Mouse (Mus musculus) limb, embryonic 14.5 days (tissue): ENCODE measurements around the gene Plekhg6. TPM values are rescaled to one million over a fixed set of nuclear protein-coding genes. Genes with fewer than 3 reads are reported as not detected.
A peak's percentile ranks its signal among the peaks of the same experiment; 100 is the strongest.

Source experiments
- ATAC-seq: fragments of 200-750 bp; cut with Nextera tagmentation; 2 replicates; pipeline ENCODE4 v1.8.0; 2017; ENCODE audit warnings: low read depth, moderate number of reproducible peaks, moderate TSS enrichment; ENCODE audit not compliant: low FRiP score
- DNase-seq: peaks from one replicate; pipeline ENCODE4 v3.0.0-alpha.2; 2015; ENCODE audit warnings: low spot score
- H3K27ac ChIP-seq: fragments of 300-500 bp; sonication (generic); replicated peaks from 2 replicates; pipeline ENCODE4 v1.5.1; 2014; ENCODE audit warnings: low read depth, mild to moderate bottlenecking, low read length, moderate library complexity, mixed read lengths
- H3K27me3 ChIP-seq: fragments of 300-500 bp; sonication (generic); 2 replicates; pipeline ENCODE4 v1.6.1; 2014; ENCODE audit warnings: low read length, mixed read lengths; ENCODE audit not compliant: control insufficient read depth, insufficient read depth
- H3K36me3 ChIP-seq: fragments of 300-500 bp; sonication (generic); 2 replicates; pipeline ENCODE4 v1.6.1; 2014; ENCODE audit warnings: mild to moderate bottlenecking, low read length, moderate library complexity, mixed read lengths; ENCODE audit not compliant: control insufficient read depth, insufficient read depth
- H3K4me1 ChIP-seq: fragments of 300-500 bp; sonication (generic); 2 replicates; pipeline ENCODE4 v1.6.1; 2014; ENCODE audit warnings: antibody characterized with exemption, low read length, mixed read lengths; ENCODE audit not compliant: control insufficient read depth, insufficient read depth
- H3K4me2 ChIP-seq: fragments of 300-500 bp; sonication (generic); replicated peaks from 2 replicates; pipeline ENCODE4 v1.6.1; 2014; ENCODE audit warnings: low read depth, mild to moderate bottlenecking, low read length, moderate library complexity; ENCODE audit not compliant: severe bottlenecking
- H3K4me3 ChIP-seq: fragments of 300-500 bp; sonication (generic); replicated peaks from 2 replicates; pipeline ENCODE4 v1.5.1; 2014; ENCODE audit warnings: low read length
- H3K9ac ChIP-seq: fragments of 300-500 bp; sonication (generic); 2 replicates; pipeline ENCODE4 v1.6.1; 2014; ENCODE audit warnings: mild to moderate bottlenecking, low read depth, low read length, moderate library complexity; ENCODE audit not compliant: severe bottlenecking
- H3K9me3 ChIP-seq: fragments of 300-500 bp; sonication (generic); 2 replicates; pipeline ENCODE4 v1.6.1; 2016; ENCODE audit warnings: low read length; ENCODE audit not compliant: control insufficient read depth
- POLR2A ChIP-seq: fragments of 200-500 bp; IDR thresholded peaks from 2 replicates; pipeline ENCODE4 v1.8.0; 2012; ENCODE audit warnings: inconsistent platforms, mild to moderate bottlenecking, moderate library complexity, borderline replicate concordance; ENCODE audit not compliant: insufficient read depth, insufficient read length; ENCODE audit errors: extremely low read depth
- WGBS: fragments of 180-500 bp; shearing (Covaris S2); extraction: QIAGEN DNeasy Blood & Tissue Kit; methylation state at CpG from one replicate; pipeline ENCODE4 v1.1.7; 2014; 5-methylcytosine and 5-hydroxymethylcytosine counted together
- polyA plus RNA-seq, 2 experiments: library from polyadenylated mRNA; depleted of rRNA in 1 of 2; stranded (reverse) in 1 of 2; unstranded in 1 of 2; fragments of >200 nt; fragmentation: Nextera tagmentation in 1 of 2; extraction: Ambion mirVana in 1 of 2; gene quantifications; 2 replicates each; pipeline versions ENCODE4 v1.2.1 to v1.2.3; 2012 to 2014

Plekhg6 gene
- polyA plus RNA-seq, 2 experiments: 1.3 to 1.6 TPM

DNA sequence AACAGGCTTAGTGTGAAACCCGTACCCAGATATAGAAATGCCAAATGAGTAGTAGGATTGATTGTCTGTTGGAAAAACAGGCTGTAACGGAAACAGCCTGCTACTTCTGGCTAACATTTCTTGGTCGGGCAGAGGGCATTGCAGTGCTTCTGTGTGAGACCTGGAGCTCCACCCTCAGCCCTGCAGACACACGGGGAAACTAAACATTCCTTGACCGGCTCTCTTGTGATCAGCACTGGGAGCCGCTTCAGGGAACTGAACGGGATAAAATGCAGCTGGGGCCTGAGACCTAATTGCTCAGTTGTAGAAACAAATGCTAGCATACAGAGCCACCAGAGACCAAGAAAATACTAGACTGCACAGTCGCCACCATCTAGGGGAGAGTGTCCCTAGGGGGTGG is 24.3 kb downstream of the Plekhg6 start:
- Histone ChIP-seq H3K4me2 (no peak overlapping the region), H3K9me3 (no peaks in the 10 kb centered on the region), H3K27ac (no peak overlapping the region), H3K9ac (no peak overlapping the region), H3K4me3 (no peak overlapping the region), H3K27me3 (no peaks in the 10 kb centered on the region), H3K36me3 (peaks cover 43% of the 10 kb centered on the region), H3K4me1 (peaks cover 43% of the 10 kb centered on the region)
- DNase-seq (no peak), ATAC-seq (no peak)
- no peak for TF ChIP-seq POLR2A
- WGBS: 21% methylated on average over 8 of the region's 8 CpGs

DNA sequence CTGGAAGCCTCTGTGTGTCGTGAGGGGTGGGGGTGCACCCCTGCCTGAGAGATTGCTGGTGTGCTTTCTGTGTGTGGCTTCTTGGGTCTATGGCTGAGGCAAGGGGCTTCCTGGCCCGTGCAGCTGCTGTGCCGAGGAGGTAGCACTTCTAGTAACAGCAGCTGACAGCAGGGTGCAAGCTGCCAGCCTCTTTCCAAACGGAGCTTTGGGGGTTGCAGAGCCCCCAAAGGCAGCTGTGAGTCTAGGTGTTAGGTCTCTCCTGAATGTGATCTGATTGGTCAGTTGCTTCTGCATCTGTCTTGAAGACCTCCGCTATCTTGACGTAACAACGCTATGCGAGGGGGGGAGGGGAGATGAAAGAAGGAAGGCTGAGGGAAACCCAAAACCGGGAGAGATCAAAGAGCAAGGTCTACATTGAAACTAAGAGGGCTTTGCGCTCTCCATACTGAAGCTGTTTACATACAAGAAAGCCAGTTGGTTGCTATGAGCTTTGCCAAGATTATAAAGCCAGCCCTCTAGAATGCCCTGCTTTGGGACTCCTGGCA is 25.3 kb downstream of the Plekhg6 start:
- DNase-seq (peak; percentile 29), ATAC-seq (peak; percentile 51)
- peaks cover 33% of the 10 kb centered on the region for H3K36me3 ChIP-seq
- H3K4me2 ChIP-seq: peak overlapping the region; percentile 37
- H3K9me3 ChIP-seq: no peaks in the 10 kb centered on the region
- no peak overlapping the region for H3K9ac ChIP-seq
- H3K27me3 ChIP-seq: no peaks in the 10 kb centered on the region
- WGBS: 7% methylated on average over 10 of the region's 10 CpGs
- peak overlapping the region; percentile 43; the same call in 1 of the 2 replicates for H3K27ac ChIP-seq
- 0 out of 2 replicates have a peak overlapping the region, but pooled peaks have one; percentile 5 for H3K4me3 ChIP-seq
- H3K4me1 ChIP-seq: peaks cover 48% of the 10 kb centered on the region
- TF ChIP-seq POLR2A: no peak

DNA sequence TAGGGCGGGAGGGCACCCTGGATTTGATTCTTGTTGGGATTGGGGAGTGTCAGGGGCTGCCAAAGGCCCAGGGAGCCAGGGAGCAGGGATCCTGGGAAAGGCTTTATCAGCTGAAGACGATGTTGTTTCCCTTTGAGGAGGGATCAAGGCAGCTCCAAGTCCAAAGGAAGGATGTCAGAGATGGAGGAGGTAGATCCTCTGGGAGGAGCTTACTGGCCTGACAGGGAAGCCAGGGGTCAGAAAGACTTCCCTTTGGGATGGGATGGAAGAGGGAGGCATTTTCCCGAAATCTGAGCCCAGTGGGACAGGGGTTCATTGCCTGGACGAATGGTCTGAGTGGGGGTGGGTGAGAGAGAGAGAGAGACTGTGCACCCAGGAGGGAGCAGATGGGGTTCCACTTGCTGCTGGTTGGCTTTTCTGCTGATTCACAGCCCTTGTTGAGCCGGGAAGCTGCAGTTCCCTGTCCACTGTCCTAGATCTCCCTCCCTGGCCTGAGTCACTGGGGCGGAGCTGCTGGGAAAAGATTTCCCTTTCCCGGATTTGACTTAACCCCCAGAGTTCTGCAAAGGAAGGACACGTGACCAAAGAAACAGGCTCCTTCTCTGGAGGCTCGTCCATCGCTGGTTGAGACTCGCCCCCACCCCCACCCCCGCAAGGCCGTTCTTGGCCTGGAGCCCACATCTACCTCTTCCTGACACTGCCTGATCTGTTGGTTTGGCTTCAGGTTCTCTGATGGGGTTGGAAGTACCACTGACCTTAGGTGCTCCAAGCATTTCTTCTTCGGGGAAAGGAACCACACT is 26.0 kb downstream of the Plekhg6 start:
- Histone ChIP-seq H3K4me1 (peaks cover 48% of the 10 kb centered on the region), H3K4me2 (peak overlapping the region; percentile 37), H3K9ac (peak overlapping the region; percentile 9; the same call in 1 of the 2 replicates), H3K9me3 (no peaks in the 10 kb centered on the region), H3K36me3 (peaks cover 27% of the 10 kb centered on the region), H3K27ac (peak overlapping the region; percentile 43), H3K4me3 (0 out of 2 replicates have a peak overlapping the region, but pooled peaks have one; percentile 5), H3K27me3 (no peaks in the 10 kb centered on the region)
- ATAC-seq (0 out of 2 replicates have a peak, but pooled peaks have one; percentile 20), DNase-seq (peak; percentile 40)
- no peak for TF ChIP-seq POLR2A
- WGBS: 11% methylated on average over 13 of the region's 14 CpGs

DNA sequence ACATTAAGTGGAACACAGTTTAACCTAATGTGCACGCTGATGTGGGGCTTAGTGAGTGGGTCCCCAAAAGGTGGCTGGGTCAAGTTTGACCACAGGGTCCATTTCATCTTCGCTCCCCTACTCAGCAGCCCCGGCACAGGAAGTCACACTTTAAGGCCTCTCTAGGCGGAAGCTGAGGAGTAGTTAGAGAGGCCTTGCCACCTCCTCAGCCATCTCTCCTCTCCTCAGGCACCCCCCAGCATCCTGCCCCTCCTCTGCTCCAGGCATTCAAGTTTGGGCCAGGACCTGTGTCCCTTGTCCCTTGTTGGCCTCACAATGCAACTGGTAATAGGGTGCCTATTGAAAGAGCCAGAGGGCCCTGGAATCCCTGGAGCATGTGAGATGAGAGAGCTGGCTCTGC is 26.9 kb downstream of the Plekhg6 start:
- Histone ChIP-seq H3K9ac (no peak overlapping the region), H3K4me2 (no peak overlapping the region), H3K27ac (no peak overlapping the region), H3K27me3 (no peaks in the 10 kb centered on the region), H3K4me1 (peaks cover 52% of the 10 kb centered on the region), H3K4me3 (no peak overlapping the region), H3K9me3 (no peaks in the 10 kb centered on the region), H3K36me3 (peaks cover 18% of the 10 kb centered on the region)
- ATAC-seq: no peak
- 63% methylated on average over 4 of the region's 4 CpGs for WGBS
- no peak for TF ChIP-seq POLR2A
- no peak for DNase-seq

DNA sequence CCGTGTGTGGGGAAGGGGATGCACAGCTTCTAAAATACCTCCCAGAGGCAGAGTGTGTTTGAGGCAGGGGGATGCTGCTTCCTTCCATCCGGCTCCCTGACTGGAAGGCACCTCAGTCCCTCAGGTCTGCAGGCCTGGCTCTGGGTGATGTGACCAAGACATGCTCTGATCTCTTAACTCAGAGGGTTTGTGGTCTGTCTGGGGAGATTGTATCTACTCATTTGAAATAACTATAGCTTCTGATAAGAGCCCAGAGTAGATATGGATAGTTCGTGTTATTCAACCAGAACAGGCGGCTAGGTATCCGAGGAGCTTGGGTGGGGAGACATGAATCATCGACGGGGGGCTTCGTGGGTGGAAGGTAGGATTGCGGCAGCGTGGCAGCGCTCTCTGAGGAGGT is 27.4 kb downstream of the Plekhg6 start:
- peaks cover 14% of the 10 kb centered on the region for H3K36me3 ChIP-seq
- no peak overlapping the region for H3K4me3 ChIP-seq
- no peaks in the 10 kb centered on the region for H3K9me3 ChIP-seq
- no peak overlapping the region for H3K9ac ChIP-seq
- WGBS: 78% methylated on average over 11 of the region's 11 CpGs
- no peak overlapping the region for H3K27ac ChIP-seq
- no peak overlapping the region for H3K4me2 ChIP-seq
- no peaks in the 10 kb centered on the region for H3K27me3 ChIP-seq
- DNase-seq (no peak), ATAC-seq (no peak)
- peaks cover 55% of the 10 kb centered on the region for H3K4me1 ChIP-seq
- TF ChIP-seq POLR2A: no peak
